Mouse (Mus musculus) spleen, adult 18-20 months (tissue): ENCODE measurements at regions not wholly inside any gene's neighbourhood (a gene's known extent, or its start where the extent isn't known, plus 50 kb on each side); places are given as distances from the start of the nearest gene placed in this dataset.

Experiments used
- DNase-seq, 2 experiments: peaks; one replicate each; pipeline ENCODE4 v3.0.0; 2022; ENCODE audit warnings: mixed read lengths in 2 of 2

GRCm38 (mm10) chr7:136285606-136286005 lies 569.4 kb upstream of the Mki67 start:
- DNase-seq, result no peak

DNA sequence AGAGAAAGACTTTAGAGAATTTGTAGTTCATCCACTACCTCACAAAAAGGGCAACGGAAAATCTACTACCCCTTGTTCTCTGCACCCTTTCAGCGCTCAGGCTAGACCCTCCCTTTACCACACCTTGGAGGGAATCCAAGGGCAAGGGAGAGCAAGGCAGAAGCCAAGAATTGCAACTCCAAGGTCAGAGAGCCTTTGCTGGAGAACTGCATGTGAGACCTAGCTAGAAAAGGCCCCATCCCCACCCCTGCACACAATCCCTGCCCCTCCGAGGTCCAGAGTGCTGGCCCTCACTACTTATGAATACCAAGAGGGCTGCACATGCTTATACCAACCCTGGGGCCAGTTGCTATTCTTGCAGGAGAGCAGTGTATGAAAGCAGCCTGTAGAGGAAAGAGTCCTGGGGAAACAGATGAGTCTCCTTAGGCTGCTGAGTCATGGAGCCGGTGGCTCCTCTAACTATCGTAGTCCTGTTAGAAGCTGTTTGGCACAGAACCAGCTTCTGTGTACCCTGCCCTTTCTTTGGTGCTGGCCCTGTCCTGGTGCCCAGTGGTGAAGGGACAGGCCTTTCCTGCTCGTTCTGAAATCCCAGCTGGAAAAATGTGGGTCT lies 577.5 kb upstream of the Mki67 start:
- no peak for DNase-seq

GRCm38 (mm10) chr7:136294445-136294844 lies 578.3 kb upstream of the Mki67 start:
- DNase-seq, result no peak

- no peak for DNase-seq
These were observed 581.8 kb upstream of the Mki67 start for GRCm38 (mm10) chr7:136297901-136298513.

DNA sequence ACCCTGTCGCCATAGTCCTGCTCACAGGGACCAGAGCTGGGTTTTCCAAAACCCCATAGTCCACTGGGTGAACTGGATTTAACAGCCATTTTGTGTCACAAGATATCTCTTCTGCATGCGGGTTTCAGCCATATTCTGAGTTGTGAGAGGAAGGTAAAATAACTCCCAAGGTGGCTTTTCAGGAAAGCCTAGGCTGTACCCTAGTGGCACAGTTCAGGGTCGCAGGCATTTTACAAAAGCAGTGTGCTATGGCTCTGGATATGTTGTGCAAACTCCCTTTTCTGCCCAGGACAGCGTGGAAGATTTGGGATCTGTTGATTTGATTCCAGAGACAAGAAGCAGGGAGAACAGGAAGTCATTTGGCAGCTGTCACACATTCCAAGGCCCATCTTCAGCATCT lies 588.3 kb upstream of the Mgmt start:
- DNase-seq, result no peak

DNA sequence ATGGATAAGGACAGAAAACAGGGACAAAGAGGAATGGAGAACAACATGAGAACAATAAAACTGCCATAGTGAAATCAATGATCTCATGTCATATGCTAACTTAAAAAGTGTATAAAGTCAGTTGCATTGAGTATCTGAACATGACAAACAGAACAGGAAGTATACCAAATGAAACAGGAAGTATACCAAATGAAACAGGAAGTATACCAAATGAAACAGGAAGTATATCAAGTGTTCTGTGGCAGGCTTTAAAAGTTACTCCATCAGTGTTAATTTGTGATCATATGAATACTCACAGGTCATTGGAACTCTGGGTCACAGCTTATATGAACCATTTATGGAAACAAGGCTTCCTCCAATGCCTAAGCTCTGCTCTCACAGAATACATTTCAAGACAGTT lies 585.6 kb upstream of the Mgmt start:
- DNase-seq, result no peak

GRCm38 (mm10) chr7:136327281-136327680 lies 567.1 kb upstream of the Mgmt start:
- DNase-seq, result no peak

DNA sequence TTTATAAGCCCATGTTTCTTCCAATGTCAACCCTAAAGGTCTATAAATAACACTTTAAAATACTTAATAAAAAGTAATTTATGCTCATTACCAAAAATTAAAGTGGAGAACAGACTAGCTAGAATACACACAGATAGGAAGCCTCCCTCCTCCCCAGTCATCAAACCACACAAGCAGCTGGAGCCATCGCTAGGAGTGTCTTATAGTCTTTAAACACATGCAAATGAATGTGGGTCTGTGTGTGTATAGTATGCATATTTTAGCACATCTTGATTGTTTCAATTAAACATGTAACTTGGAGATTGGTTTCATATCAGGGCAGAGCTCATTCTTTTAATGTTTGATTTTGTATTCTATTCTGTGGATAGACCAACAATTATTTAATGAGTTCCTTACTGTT lies 564.0 kb upstream of the Mgmt start:
- no peak for DNase-seq

GRCm38 (mm10) chr7:136332805-136333204 lies 561.6 kb upstream of the Mgmt start:
- DNase-seq, result no peak

DNA sequence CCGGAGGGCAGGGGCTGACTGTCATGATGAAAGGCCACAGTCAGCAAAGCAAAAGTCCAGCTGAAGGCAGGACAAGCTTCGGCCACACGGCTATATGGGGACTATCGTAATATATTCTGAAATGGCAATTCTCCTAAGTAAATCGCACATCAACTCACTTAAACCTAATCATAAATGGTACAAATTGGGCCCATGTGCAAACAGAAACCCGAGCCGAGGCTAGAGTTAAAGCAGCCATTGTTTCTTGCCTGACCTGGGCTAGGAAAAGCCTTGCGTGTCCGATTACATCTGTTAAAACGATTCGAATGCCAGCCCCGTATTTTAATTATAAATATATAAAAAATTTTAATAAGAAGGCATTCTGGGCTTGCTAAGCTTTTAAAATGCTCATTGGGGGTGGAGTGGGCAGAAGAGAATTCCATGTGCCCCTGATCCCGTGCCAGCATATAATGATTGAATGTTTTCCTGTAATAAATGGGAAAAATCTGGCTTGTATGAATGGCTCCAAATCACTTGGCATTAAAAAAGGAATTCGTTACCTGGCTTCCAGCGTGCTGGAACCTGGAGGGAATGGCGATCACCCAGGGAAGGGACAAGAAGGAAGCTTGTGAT lies 552.7 kb upstream of the Mgmt start:
- no peak for DNase-seq

DNA sequence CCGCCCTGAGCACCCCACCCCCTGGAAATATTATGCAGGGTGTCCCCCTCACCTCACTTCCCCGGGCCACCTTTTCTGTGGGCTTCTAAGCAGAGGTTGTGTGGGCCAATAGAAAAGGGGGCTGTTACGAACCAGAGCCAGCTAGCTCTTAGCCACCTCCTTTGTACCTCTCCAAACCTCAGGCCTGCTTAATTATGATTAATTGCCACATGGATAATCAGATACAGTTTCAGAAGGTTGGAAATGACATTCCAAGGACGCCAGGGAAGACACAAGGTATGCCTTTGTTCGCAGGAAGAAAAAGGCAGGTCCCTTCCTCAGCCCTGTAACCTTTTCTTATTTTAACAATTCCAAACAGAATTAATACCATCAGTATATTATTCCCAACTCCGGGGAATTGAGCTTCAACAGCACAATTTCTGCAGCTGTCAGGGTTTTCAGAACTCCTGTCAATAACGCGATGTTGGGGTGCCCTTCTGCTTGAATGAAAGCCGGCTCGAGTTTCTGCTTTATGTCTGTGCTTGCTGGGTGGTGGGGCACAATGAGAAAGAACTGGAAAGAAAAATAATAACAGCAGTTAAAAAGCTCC lies 552.1 kb upstream of the Mgmt start:
- no peak for DNase-seq

GRCm38 (mm10) chr7:136342822-136343221 lies 551.6 kb upstream of the Mgmt start:
- DNase-seq, result no peak

DNA sequence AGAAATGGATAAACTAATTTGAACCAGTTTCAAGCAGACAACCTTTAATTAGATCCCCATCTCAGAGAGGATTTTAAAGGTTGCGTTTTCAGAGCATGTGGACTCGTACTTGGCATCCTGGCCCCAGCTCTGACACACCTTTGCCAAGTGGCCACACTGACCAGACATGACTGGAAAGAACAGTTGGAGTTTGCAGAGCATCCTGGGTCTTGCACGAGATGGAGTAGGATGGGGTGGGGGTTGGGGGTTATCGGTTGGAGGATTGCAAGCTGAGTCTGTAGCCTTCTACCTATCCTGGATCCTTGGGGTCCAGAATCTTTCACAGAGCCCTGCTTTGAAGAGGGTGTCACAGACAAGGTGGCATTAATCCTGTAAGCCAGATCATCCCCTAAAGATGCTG lies 550.9 kb upstream of the Mgmt start:
- no peak for DNase-seq

- DNase-seq, result no peak
These were observed 549.4 kb upstream of the Mgmt start for GRCm38 (mm10) chr7:136345051-136345450.

DNA sequence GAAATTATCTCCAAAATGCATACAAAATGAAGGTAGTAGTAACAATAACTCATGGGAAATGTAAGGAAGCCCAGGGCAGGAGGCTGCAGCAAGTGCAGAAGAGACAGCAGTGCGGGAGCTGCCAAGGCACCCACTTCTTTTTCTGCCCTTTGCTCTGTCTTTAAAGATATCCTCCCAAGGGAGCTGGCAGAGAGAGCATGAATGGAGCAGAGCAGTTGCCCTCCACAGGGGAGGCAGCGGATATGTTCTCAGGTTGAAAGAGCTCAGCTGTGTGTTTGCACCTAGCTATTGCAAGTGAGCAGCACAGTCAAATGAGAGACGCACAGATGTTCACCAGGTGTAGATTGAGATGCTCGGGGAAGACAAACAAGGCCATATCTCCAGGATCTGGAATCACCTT lies 547.9 kb upstream of the Mgmt start:
- DNase-seq, result no peak

DNA sequence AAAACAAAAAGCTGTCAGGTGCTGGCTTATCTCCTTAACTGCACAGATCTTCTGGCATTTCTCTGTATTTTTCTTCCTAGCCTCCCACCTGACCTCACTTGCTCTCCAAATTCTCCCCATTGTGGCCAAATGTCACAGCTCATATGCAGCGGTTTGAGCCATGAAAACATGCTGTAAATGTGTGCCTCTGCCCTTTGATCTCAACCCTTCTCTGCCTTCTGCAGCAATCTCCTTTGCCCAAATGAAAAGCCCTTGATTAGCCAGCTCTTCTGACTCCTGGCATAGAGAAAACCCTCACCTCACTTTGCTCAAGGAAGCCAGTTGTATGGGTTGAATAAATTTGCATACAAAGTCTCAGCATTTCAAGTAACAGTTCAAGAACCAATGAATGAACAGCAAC lies 546.1 kb upstream of the Mgmt start:
- no peak for DNase-seq

DNA sequence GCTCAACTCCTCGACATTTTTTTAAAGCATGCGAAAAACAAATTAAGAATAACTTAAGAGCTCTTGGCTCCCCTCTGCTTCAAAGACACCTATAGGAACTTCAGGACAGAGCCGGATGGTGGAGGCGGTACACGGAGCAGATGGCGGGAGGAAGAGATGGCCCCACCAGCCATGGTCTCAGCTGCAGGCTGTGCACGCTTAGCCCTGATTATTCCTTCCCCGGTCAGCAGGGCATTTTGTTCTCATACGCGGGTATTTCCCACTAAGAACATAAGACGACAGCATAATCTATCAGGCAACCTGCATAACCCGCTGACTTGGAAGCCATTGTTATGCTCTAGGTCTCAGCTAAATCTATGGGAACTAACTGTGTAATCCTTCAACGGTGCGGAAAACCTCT lies 544.8 kb upstream of the Mgmt start:
- DNase-seq, result no peak

GRCm38 (mm10) chr7:136357011-136357410 lies 537.4 kb upstream of the Mgmt start:
- DNase-seq, result no peak

- no peak for DNase-seq
These were observed 528.8 kb upstream of the Mgmt start for GRCm38 (mm10) chr7:136365318-136366211.

GRCm38 (mm10) chr7:136377259-136377658 lies 517.2 kb upstream of the Mgmt start:
- no peak for DNase-seq

- DNase-seq, result no peak
These were observed 516.7 kb upstream of the Mgmt start for GRCm38 (mm10) chr7:136377742-136378141.

- DNase-seq, result no peak
These were observed 516.1 kb upstream of the Mgmt start for GRCm38 (mm10) chr7:136378321-136378720.

DNA sequence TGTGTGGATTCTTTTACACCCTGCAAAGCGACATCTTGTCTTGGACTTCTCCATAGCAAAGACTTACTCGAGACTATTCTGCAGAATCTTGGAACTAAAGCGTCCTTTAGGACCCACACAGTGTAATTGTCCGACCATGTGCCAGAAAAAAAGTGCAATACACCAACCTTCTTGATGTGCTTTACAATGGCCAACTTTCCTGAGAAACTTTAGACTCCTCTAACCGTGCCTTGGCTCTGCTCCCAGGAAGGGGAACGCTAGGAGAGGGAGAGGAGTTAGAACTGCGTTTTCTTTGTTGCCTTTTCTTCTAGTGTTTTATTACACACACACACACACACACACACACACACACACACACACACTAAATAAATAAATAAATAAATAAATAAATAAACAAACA lies 515.1 kb upstream of the Mgmt start:
- DNase-seq, result no peak
